Mouse (Mus musculus) bone marrow macrophage, adult 2 months (primary cell): ENCODE results near the gene Map4k3.
A peak's percentile ranks its signal among the peaks of the same experiment; 100 is the strongest.

ENCODE experiments used
- CTCF ChIP-seq: IDR thresholded peaks from 2 replicates; pipeline ENCODE4 v1.5.1; 2012; ENCODE audit warnings: low read depth, mild to moderate bottlenecking, low read length, moderate library complexity
- POLR2A ChIP-seq: IDR thresholded peaks from 2 replicates; pipeline ENCODE4 v1.6.1; 2012; ENCODE audit warnings: mild to moderate bottlenecking, low read depth, low read length, borderline replicate concordance

- TF ChIP-seq POLR2A (no peak), CTCF (peak; percentile 50)
Measured at GRCm38 (mm10) chr17:80601371-80601770, 126.9 kb downstream of the Map4k3 start.
